Mouse (Mus musculus): ENCODE data around the gene Tgtp2. TPM values are rescaled to one million over a fixed set of nuclear protein-coding genes. Genes with fewer than 3 reads are reported as not detected.

Gene Tgtp2
- total RNA-seq, 1 experiment from 2014 or later, result 320 TPM

Other genes with a start within 250 kb of the Tgtp2 start
- 50.2 and 70.9 TPM in 2 replicates for gene Trim41, start 246.9 kb downstream of the Tgtp2 start, total RNA-seq (2017)
- 0.19 and 0.78 TPM in 2 replicates for gene Trim7, start 238.1 kb downstream of the Tgtp2 start, total RNA-seq (2017)
- 48.6 and 64.4 TPM in 2 replicates for gene Gm12184, start 237.6 kb downstream of the Tgtp2 start, total RNA-seq (2017)
- 49.1 and 58.2 TPM in 2 replicates for gene Irgm1, start 192.5 kb downstream of the Tgtp2 start, total RNA-seq (2017)
- 0.59 and 1.5 TPM in 2 replicates for gene Gm5431, start 162.0 kb downstream of the Tgtp2 start, total RNA-seq (2017)
- 60.6 and 73.1 TPM in 2 replicates for gene Psme2b, start 118.0 kb downstream of the Tgtp2 start, total RNA-seq (2017)
- 3.0 and 4.1 TPM in 2 replicates for gene Olfr56, start 85.3 kb downstream of the Tgtp2 start, total RNA-seq (2017)
- 6.5 and 15.8 TPM in 2 replicates for gene 9930111J21Rik1, start 84.8 kb downstream of the Tgtp2 start, total RNA-seq (2017)
- 1.2 and 6.7 TPM in 2 replicates for gene Gm12185, start 72.0 kb downstream of the Tgtp2 start, total RNA-seq (2017)
- 11.0 and 21.7 TPM in 2 replicates for gene Tgtp1, start 70.0 kb downstream of the Tgtp2 start, total RNA-seq (2017)
- 22.4 and 24.8 TPM in 2 replicates for gene 9930111J21Rik2, start 13.0 kb downstream of the Tgtp2 start, total RNA-seq (2017)
- 58.3 and 68.1 TPM in 2 replicates for gene Ifi47, start 12.4 kb upstream of the Tgtp2 start, total RNA-seq (2017)
- not detected in 2 replicates for gene Olfr1396, start 50.7 kb upstream of the Tgtp2 start, total RNA-seq (2017)
- gene Olfr1395, start 78.1 kb upstream of the Tgtp2 start, total RNA-seq (2017), result not detected in 2 replicates
- not detected in 2 replicates for gene Olfr1394, start 90.2 kb upstream of the Tgtp2 start, total RNA-seq (2017)
- 11.1 and 13.6 TPM in 2 replicates for gene Btnl9, start 123.0 kb upstream of the Tgtp2 start, total RNA-seq (2017)
- 149 and 168 TPM in 2 replicates for gene Zfp62, start 139.1 kb upstream of the Tgtp2 start, total RNA-seq (2017)
- 54.5 and 81.2 TPM in 2 replicates for gene Mgat1, start 180.0 kb upstream of the Tgtp2 start, total RNA-seq (2017)
- not detected in 2 replicates for gene Olfr1393, start 214.1 kb upstream of the Tgtp2 start, total RNA-seq (2017)
- gene Olfr1392, start 221.1 kb upstream of the Tgtp2 start, total RNA-seq (2017), result not detected in 2 replicates
- not detected in 2 replicates for gene Olfr10, start 240.5 kb upstream of the Tgtp2 start, total RNA-seq (2017)